Mouse (Mus musculus): ENCODE measurements around the gene AI661453.

Gene AI661453

GRCm38 (mm10) chr17:47440359-47440890, 4.0 kb downstream of the AI661453 start:
- DNase-seq (ENCODE audit: low spot score), result no peak

- DNase-seq (ENCODE audit: low spot score), result no peak
Observed at GRCm38 (mm10) chr17:47441296-47442051, 5.1 kb downstream of the AI661453 start.

GRCm38 (mm10) chr17:47442271-47442670, 5.9 kb downstream of the AI661453 start:
- no peak for DNase-seq (ENCODE audit: low spot score)

GRCm38 (mm10) chr17:47444113-47444512, 7.7 kb downstream of the AI661453 start:
- peak; percentile 55 for DNase-seq (ENCODE audit: low spot score)

GRCm38 (mm10) chr17:47445518-47445917, 9.1 kb downstream of the AI661453 start:
- DNase-seq (ENCODE audit: low spot score), result no peak

- no peak for DNase-seq (ENCODE audit: low spot score)
Observed at GRCm38 (mm10) chr17:47446025-47446424, 9.6 kb downstream of the AI661453 start.

GRCm38 (mm10) chr17:47446561-47446960, 10.1 kb downstream of the AI661453 start:
- no peak for DNase-seq (ENCODE audit: low spot score)

GRCm38 (mm10) chr17:47448523-47449372, 12.3 kb downstream of the AI661453 start:
- DNase-seq (ENCODE audit: low spot score), result no peak

GRCm38 (mm10) chr17:47449432-47449831, 13.0 kb downstream of the AI661453 start:
- no peak for DNase-seq (ENCODE audit: low spot score)

- no peak for DNase-seq (ENCODE audit: low spot score)
Observed at GRCm38 (mm10) chr17:47450239-47450638, 13.8 kb downstream of the AI661453 start.

- peak; percentile 79 for DNase-seq (ENCODE audit: low spot score)
Observed at GRCm38 (mm10) chr17:47450880-47451565, 14.6 kb downstream of the AI661453 start.

- no peak for DNase-seq (ENCODE audit: low spot score)
Observed at GRCm38 (mm10) chr17:47452886-47453285, 16.5 kb downstream of the AI661453 start.

GRCm38 (mm10) chr17:47454675-47455074, 18.3 kb downstream of the AI661453 start:
- DNase-seq (ENCODE audit: low spot score), result no peak

GRCm38 (mm10) chr17:47458310-47458709, 21.9 kb downstream of the AI661453 start:
- DNase-seq (ENCODE audit: low spot score), result no peak

GRCm38 (mm10) chr17:47458936-47459335, 22.5 kb downstream of the AI661453 start:
- no peak for DNase-seq (ENCODE audit: low spot score)

- no peak for DNase-seq (ENCODE audit: low spot score)
Observed at GRCm38 (mm10) chr17:47459341-47459919, 23.0 kb downstream of the AI661453 start.

- no peak for DNase-seq (ENCODE audit: low spot score)
Observed at GRCm38 (mm10) chr17:47461688-47462087, 25.3 kb downstream of the AI661453 start.

GRCm38 (mm10) chr17:47462209-47462608, 25.8 kb downstream of the AI661453 start:
- no peak for DNase-seq (ENCODE audit: low spot score)

GRCm38 (mm10) chr17:47462728-47463388, 26.4 kb downstream of the AI661453 start:
- no peak for DNase-seq (ENCODE audit: low spot score)

- DNase-seq (ENCODE audit: low spot score), result no peak
Observed at GRCm38 (mm10) chr17:47464248-47464965, 28.0 kb downstream of the AI661453 start.

GRCm38 (mm10) chr17:47465016-47465415, 28.6 kb downstream of the AI661453 start:
- no peak for DNase-seq (ENCODE audit: low spot score)

Measured in lung, postnatal 25 days (tissue).